Mouse (Mus musculus) left cerebral cortex, postnatal 10 days (tissue): ENCODE measurements at regions not wholly inside any gene's neighbourhood (a gene's known extent, or its start where the extent isn't known, plus 50 kb on each side); places are given as distances from the start of the nearest gene placed in this dataset.
A peak's percentile ranks its signal among the peaks of the same experiment; 100 is the strongest.

Experiments
- DNase-seq, 2 experiments: peaks; one replicate each; pipeline ENCODE4 v3.0.0; 2021 to 2022; ENCODE audit warnings: low spot score in 2 of 2, mixed read lengths in 1 of 2; ENCODE audit errors: extremely low spot score in 1 of 2
- intact Hi-C: fragments of 180-260 bp; cut with DNase I; formaldehyde crosslinking; loops from one replicate; pipeline ENCODE4 v1.15.1; 2025

- intact Hi-C loops = no loop called here
- no peak for DNase-seq
These were observed 759.9 kb upstream of the Fam160b2 start for GRCm38 (mm10) chr14:71359581-71359980.

GRCm38 (mm10) chr14:71338219-71338618 is 738.6 kb upstream of the Fam160b2 start:
- intact Hi-C loops = no loop called here
- peak; percentile 16 to 24 for DNase-seq

GRCm38 (mm10) chr14:71336906-71337305 is 737.3 kb upstream of the Fam160b2 start:
- intact Hi-C loops = no loop called here

GRCm38 (mm10) chr14:71334022-71334421 is 734.4 kb upstream of the Fam160b2 start:
- no peak for DNase-seq

More at GRCm38 (mm10) chr14:71336906-71337305, 737.3 kb upstream of the Fam160b2 start:
- no peak for DNase-seq

GRCm38 (mm10) chr14:71329862-71330630 is 730.4 kb upstream of the Fam160b2 start:
- intact Hi-C loops = no loop called here
- peak; percentile 5 to 30 for DNase-seq

More at GRCm38 (mm10) chr14:71334022-71334421, 734.4 kb upstream of the Fam160b2 start:
- intact Hi-C loops = no loop called here

- intact Hi-C loops = no loop called here
- no peak for DNase-seq
These were observed 728.0 kb upstream of the Fam160b2 start for GRCm38 (mm10) chr14:71327621-71328020.

- DNase-seq = no peak
- intact Hi-C loops = no loop called here
These were observed 727.0 kb upstream of the Fam160b2 start for GRCm38 (mm10) chr14:71326521-71327105.

GRCm38 (mm10) chr14:71315228-71315627 is 715.6 kb upstream of the Fam160b2 start:
- DNase-seq = no peak
- intact Hi-C loops = no loop called here

- peak in 1 of 2 experiments; percentile 20 for DNase-seq
- intact Hi-C loops = no loop called here
These were observed 700.1 kb upstream of the Fam160b2 start for GRCm38 (mm10) chr14:71299755-71300154.

- no peak for DNase-seq
- intact Hi-C loops = no loop called here
These were observed 681.9 kb upstream of the Fam160b2 start for GRCm38 (mm10) chr14:71281568-71281967.

GRCm38 (mm10) chr14:71276309-71276791 is 676.7 kb upstream of the Fam160b2 start:
- intact Hi-C loops = no loop called here
- peak; percentile 17 to 41 for DNase-seq

GRCm38 (mm10) chr14:71272470-71272869 is 672.8 kb upstream of the Fam160b2 start:
- no peak for DNase-seq
- intact Hi-C loops = no loop called here

GRCm38 (mm10) chr14:71257650-71258049 is 658.0 kb upstream of the Fam160b2 start:
- intact Hi-C loops = no loop called here

GRCm38 (mm10) chr14:71254207-71254606 is 654.6 kb upstream of the Fam160b2 start:
- intact Hi-C loops = no loop called here
- no peak for DNase-seq

More at GRCm38 (mm10) chr14:71257650-71258049, 658.0 kb upstream of the Fam160b2 start:
- DNase-seq = no peak

GRCm38 (mm10) chr14:71252136-71252535 is 652.5 kb upstream of the Fam160b2 start:
- intact Hi-C loops = no loop called here
- no peak for DNase-seq

- no peak for DNase-seq
These were observed 651.5 kb upstream of the Fam160b2 start for GRCm38 (mm10) chr14:71251116-71251515.

GRCm38 (mm10) chr14:71249387-71249965 is 649.8 kb upstream of the Fam160b2 start:
- intact Hi-C loops = no loop called here
- no peak for DNase-seq

More at GRCm38 (mm10) chr14:71251116-71251515, 651.5 kb upstream of the Fam160b2 start:
- intact Hi-C loops = no loop called here

- DNase-seq = no peak
- intact Hi-C loops = no loop called here
These were observed 648.9 kb upstream of the Fam160b2 start for GRCm38 (mm10) chr14:71248534-71248933.

GRCm38 (mm10) chr14:71241655-71242390 is 642.2 kb upstream of the Fam160b2 start:
- intact Hi-C loops = no loop called here
- DNase-seq = peak in 1 of 2 experiments; percentile 9
